Mouse (Mus musculus) forebrain, embryonic 12.5 days (tissue): Measurements from ENCODE around the gene Mc3r. TPM values are rescaled to one million over a fixed set of nuclear protein-coding genes. Genes with fewer than 3 reads are reported as not detected.
A peak's percentile ranks its signal among the peaks of the same experiment; 100 is the strongest.

ENCODE experiments used
- ATAC-seq: fragments of 200-750 bp; cut with Nextera tagmentation; 2 replicates; pipeline ENCODE4 v1.8.0; 2017; ENCODE audit warnings: moderate TSS enrichment; ENCODE audit not compliant: low FRiP score
- H3K27ac ChIP-seq: fragments of 300-500 bp; sonication (generic); 2 replicates; pipeline ENCODE4 v1.5.1; 2016; ENCODE audit warnings: mild to moderate bottlenecking
- H3K27me3 ChIP-seq: fragments of 300-500 bp; sonication (generic); 2 replicates; pipeline ENCODE4 v1.6.1; 2016; ENCODE audit warnings: mild to moderate bottlenecking
- H3K36me3 ChIP-seq: fragments of 300-500 bp; sonication (generic); replicated peaks from 2 replicates; pipeline ENCODE4 v1.6.1; 2016; ENCODE audit warnings: mild to moderate bottlenecking
- H3K4me1 ChIP-seq: fragments of 300-500 bp; sonication (generic); 2 replicates; pipeline ENCODE4 v1.6.1; 2016
- H3K4me2 ChIP-seq: fragments of 300-500 bp; sonication (generic); 2 replicates; pipeline ENCODE4 v1.6.1; 2016; ENCODE audit warnings: mild to moderate bottlenecking, moderate library complexity
- H3K4me3 ChIP-seq: fragments of 300-500 bp; sonication (generic); replicated peaks from 2 replicates; pipeline ENCODE4 v1.5.1; 2016; ENCODE audit warnings: mild to moderate bottlenecking
- H3K9ac ChIP-seq: fragments of 300-500 bp; sonication (generic); 2 replicates; pipeline ENCODE4 v1.6.1; 2016; ENCODE audit warnings: mild to moderate bottlenecking
- H3K9me3 ChIP-seq: fragments of 300-500 bp; sonication (generic); 2 replicates; pipeline ENCODE4 v1.6.1; 2016
- WGBS: fragments of 180-500 bp; shearing (Covaris S2); methylation state at CpG from one replicate; pipeline ENCODE4 v1.1.7; 2016; 5-methylcytosine and 5-hydroxymethylcytosine counted together
- polyA plus RNA-seq: library from polyadenylated mRNA; unstranded; fragments of >200 nt; fragmentation: Nextera tagmentation; extraction: Ambion mirVana; gene quantifications from 2 replicates; pipeline ENCODE4 v1.2.1, GENCODE M21; 2016

The Mc3r gene
- polyA plus RNA-seq, 1 experiment from 2014 or later = not detected

- no peaks in the 10 kb centered on the region for H3K9me3 ChIP-seq
- WGBS = 73% methylated on average over 7 of the region's 7 CpGs
- ATAC-seq = no peak
- no peak overlapping the region for H3K4me2 ChIP-seq
- H3K27ac ChIP-seq = no peak overlapping the region
- peaks cover 25% of the 10 kb centered on the region for H3K27me3 ChIP-seq
- H3K4me3 ChIP-seq = no peak overlapping the region
- peaks cover 4% of the 10 kb centered on the region; the same call in 1 of the 2 replicates for H3K4me1 ChIP-seq
- H3K9ac ChIP-seq = no peak overlapping the region
- no peaks in the 10 kb centered on the region for H3K36me3 ChIP-seq
Observed at GRCm38 (mm10) chr2:172222891-172223290, 25.4 kb upstream of the Mc3r start.

- Histone ChIP-seq H3K4me1 (peaks cover 4% of the 10 kb centered on the region; the same call in 1 of the 2 replicates), H3K4me2 (no peak overlapping the region), H3K27ac (no peak overlapping the region), H3K9ac (no peak overlapping the region), H3K9me3 (no peaks in the 10 kb centered on the region), H3K4me3 (no peak overlapping the region), H3K27me3 (peaks cover 25% of the 10 kb centered on the region), H3K36me3 (no peaks in the 10 kb centered on the region)
- ATAC-seq = no peak
- WGBS = 87% methylated on average over 8 of the region's 8 CpGs
Observed at GRCm38 (mm10) chr2:172223451-172224200, 24.7 kb upstream of the Mc3r start.

GRCm38 (mm10) chr2:172226945-172227344 is 21.3 kb upstream of the Mc3r start:
- Histone ChIP-seq H3K4me1 (peaks cover 2% of the 10 kb centered on the region; the same call in 1 of the 2 replicates), H3K27me3 (peaks cover 23% of the 10 kb centered on the region), H3K4me2 (no peak overlapping the region), H3K27ac (no peak overlapping the region), H3K9me3 (no peaks in the 10 kb centered on the region), H3K9ac (no peak overlapping the region), H3K36me3 (no peaks in the 10 kb centered on the region), H3K4me3 (no peak overlapping the region)
- WGBS = 40% methylated on average over 7 of the region's 7 CpGs
- ATAC-seq = peak; percentile 39

GRCm38 (mm10) chr2:172227808-172228207 is 20.5 kb upstream of the Mc3r start:
- H3K9me3 ChIP-seq = no peaks in the 10 kb centered on the region
- H3K4me1 ChIP-seq = no peaks in the 10 kb centered on the region
- peaks cover 14% of the 10 kb centered on the region; the same call in 1 of the 2 replicates for H3K27me3 ChIP-seq
- H3K36me3 ChIP-seq = no peaks in the 10 kb centered on the region
- no peak overlapping the region for H3K4me3 ChIP-seq
- H3K27ac ChIP-seq = no peak overlapping the region
- ATAC-seq = no peak
- 95% methylated on average over 3 of the region's 3 CpGs for WGBS
- no peak overlapping the region for H3K4me2 ChIP-seq
- H3K9ac ChIP-seq = no peak overlapping the region

- ATAC-seq = no peak
- Histone ChIP-seq H3K4me1 (no peaks in the 10 kb centered on the region), H3K9ac (no peak overlapping the region), H3K9me3 (no peaks in the 10 kb centered on the region), H3K4me2 (no peak overlapping the region), H3K36me3 (no peaks in the 10 kb centered on the region), H3K27ac (no peak overlapping the region), H3K4me3 (no peak overlapping the region), H3K27me3 (peaks cover under 1% of the 10 kb centered on the region; the same call in 1 of the 2 replicates)
- WGBS = 51% methylated on average over 3 of the region's 3 CpGs
Observed at GRCm38 (mm10) chr2:172229190-172229589, 19.1 kb upstream of the Mc3r start.

GRCm38 (mm10) chr2:172230126-172230525 is 18.2 kb upstream of the Mc3r start:
- H3K4me3 ChIP-seq = no peak overlapping the region
- H3K27ac ChIP-seq = no peak overlapping the region
- no peaks in the 10 kb centered on the region for H3K4me1 ChIP-seq
- no peak for ATAC-seq
- H3K4me2 ChIP-seq = no peak overlapping the region
- no peak overlapping the region for H3K9ac ChIP-seq
- no peaks in the 10 kb centered on the region for H3K27me3 ChIP-seq
- H3K9me3 ChIP-seq = no peaks in the 10 kb centered on the region
- 74% methylated on average over 4 of the region's 4 CpGs for WGBS
- no peaks in the 10 kb centered on the region for H3K36me3 ChIP-seq

- no peaks in the 10 kb centered on the region for H3K36me3 ChIP-seq
- H3K27me3 ChIP-seq = no peaks in the 10 kb centered on the region
- no peak overlapping the region for H3K27ac ChIP-seq
- no peaks in the 10 kb centered on the region for H3K4me1 ChIP-seq
- H3K9ac ChIP-seq = no peak overlapping the region
- H3K4me3 ChIP-seq = no peak overlapping the region
- H3K9me3 ChIP-seq = no peaks in the 10 kb centered on the region
- ATAC-seq = no peak
- WGBS = 69% methylated on average over 5 of the region's 5 CpGs
- H3K4me2 ChIP-seq = no peak overlapping the region
Observed at GRCm38 (mm10) chr2:172238220-172238619, 10.1 kb upstream of the Mc3r start.

GRCm38 (mm10) chr2:172241031-172241430 is 7.3 kb upstream of the Mc3r start:
- Histone ChIP-seq H3K4me1 (no peaks in the 10 kb centered on the region), H3K27ac (no peak overlapping the region), H3K4me2 (no peak overlapping the region), H3K4me3 (no peak overlapping the region), H3K9ac (no peak overlapping the region), H3K9me3 (no peaks in the 10 kb centered on the region), H3K36me3 (no peaks in the 10 kb centered on the region), H3K27me3 (no peaks in the 10 kb centered on the region)
- WGBS = 24% methylated on average over 5 of the region's 5 CpGs
- no peak for ATAC-seq

- 79% methylated on average over 8 of the region's 8 CpGs for WGBS
- H3K4me3 ChIP-seq = no peak overlapping the region
Observed at GRCm38 (mm10) chr2:172245497-172245896, 2.8 kb upstream of the Mc3r start.

GRCm38 (mm10) chr2:172249336-172249735 is 1.0 kb downstream of the Mc3r start:
- ATAC-seq = no peak
- H3K36me3 ChIP-seq = no peaks in the 10 kb centered on the region
- no peaks in the 10 kb centered on the region for H3K9me3 ChIP-seq
- H3K27me3 ChIP-seq = peaks cover 41% of the 10 kb centered on the region
- no peak overlapping the region for H3K27ac ChIP-seq
- 83% methylated on average over 14 of the region's 14 CpGs for WGBS
- H3K9ac ChIP-seq = no peak overlapping the region
- peaks cover 5% of the 10 kb centered on the region; the same call in 1 of the 2 replicates for H3K4me1 ChIP-seq
- no peak overlapping the region for H3K4me2 ChIP-seq
- no peak overlapping the region for H3K4me3 ChIP-seq

More at GRCm38 (mm10) chr2:172245497-172245896, 2.8 kb upstream of the Mc3r start:
- Histone ChIP-seq H3K27me3 (peaks cover 30% of the 10 kb centered on the region), H3K9me3 (no peaks in the 10 kb centered on the region), H3K4me2 (no peak overlapping the region), H3K27ac (no peak overlapping the region), H3K36me3 (no peaks in the 10 kb centered on the region), H3K9ac (no peak overlapping the region), H3K4me1 (peaks cover 5% of the 10 kb centered on the region; the same call in 1 of the 2 replicates)
- ATAC-seq = no peak

GRCm38 (mm10) chr2:172256418-172256817 is 8.1 kb downstream of the Mc3r start:
- peak; percentile 41; the same call in 1 of the 2 replicates for ATAC-seq
- 0 out of 2 replicates have a peak, but pooled peaks cover 6% of the 10 kb centered on the region for H3K27me3 ChIP-seq
- WGBS = 72% methylated on average over 6 of the region's 6 CpGs
- no peaks in the 10 kb centered on the region for H3K36me3 ChIP-seq
- no peak overlapping the region for H3K4me3 ChIP-seq
- H3K4me2 ChIP-seq = no peak overlapping the region
- 0 out of 2 replicates have a peak overlapping the region, but pooled peaks have one; percentile 31 for H3K27ac ChIP-seq
- H3K9me3 ChIP-seq = 0 out of 2 replicates have a peak, but pooled peaks cover 4% of the 10 kb centered on the region
- peaks cover 11% of the 10 kb centered on the region for H3K4me1 ChIP-seq
- H3K9ac ChIP-seq = no peak overlapping the region

- Histone ChIP-seq H3K36me3 (no peaks in the 10 kb centered on the region), H3K9ac (no peak overlapping the region), H3K4me2 (no peak overlapping the region), H3K9me3 (0 out of 2 replicates have a peak, but pooled peaks cover 4% of the 10 kb centered on the region), H3K27ac (no peak overlapping the region), H3K27me3 (0 out of 2 replicates have a peak, but pooled peaks cover 2% of the 10 kb centered on the region), H3K4me3 (no peak overlapping the region), H3K4me1 (peaks cover 11% of the 10 kb centered on the region)
- 85% methylated on average over 5 of the region's 5 CpGs for WGBS
- no peak for ATAC-seq
Observed at GRCm38 (mm10) chr2:172256956-172257355, 8.7 kb downstream of the Mc3r start.
